Mouse (Mus musculus) cortical plate, adult 2 months (tissue): Measurements from ENCODE around the gene Tmem184b.

Source experiments
- CTCF ChIP-seq: fragments of 200-500 bp; IDR thresholded peaks from 2 replicates; pipeline ENCODE4 v1.5.1; 2011; ENCODE audit warnings: mild to moderate bottlenecking, control low read depth, low read length; ENCODE audit not compliant: insufficient read depth; ENCODE audit errors: extremely low read depth
- POLR2A ChIP-seq: fragments of 200-500 bp; IDR thresholded peaks from 2 replicates; pipeline ENCODE4 v1.6.1; 2011; ENCODE audit warnings: mild to moderate bottlenecking, low read length, control low read depth; ENCODE audit not compliant: insufficient read depth; ENCODE audit errors: extremely low read depth

DNA sequence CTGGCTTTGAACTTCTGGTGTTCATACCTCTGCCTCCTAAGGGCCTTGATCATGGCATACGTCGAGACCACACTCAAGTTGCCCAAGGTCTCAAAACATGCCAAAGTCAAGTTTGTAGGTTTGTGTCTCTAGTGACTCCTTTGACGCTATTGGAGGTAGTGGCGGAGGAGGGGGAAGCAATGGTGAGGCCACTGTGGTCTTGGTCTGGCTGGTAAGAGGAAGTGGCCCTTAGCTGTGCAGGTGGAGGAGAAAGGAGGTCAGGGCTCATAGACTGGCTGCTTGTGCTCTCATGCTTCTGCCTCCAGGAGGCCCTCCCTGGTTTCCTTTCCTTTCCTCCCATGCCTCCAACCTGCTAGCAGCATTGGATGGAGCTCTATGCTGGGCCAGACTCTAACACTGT lies 52.5 kb downstream of the Tmem184b start:
- TF ChIP-seq POLR2A (no peak), CTCF (no peak)
